Comparison of ENCODE assay signal across 14 mouse cellular contexts in the genomic region with DNA sequence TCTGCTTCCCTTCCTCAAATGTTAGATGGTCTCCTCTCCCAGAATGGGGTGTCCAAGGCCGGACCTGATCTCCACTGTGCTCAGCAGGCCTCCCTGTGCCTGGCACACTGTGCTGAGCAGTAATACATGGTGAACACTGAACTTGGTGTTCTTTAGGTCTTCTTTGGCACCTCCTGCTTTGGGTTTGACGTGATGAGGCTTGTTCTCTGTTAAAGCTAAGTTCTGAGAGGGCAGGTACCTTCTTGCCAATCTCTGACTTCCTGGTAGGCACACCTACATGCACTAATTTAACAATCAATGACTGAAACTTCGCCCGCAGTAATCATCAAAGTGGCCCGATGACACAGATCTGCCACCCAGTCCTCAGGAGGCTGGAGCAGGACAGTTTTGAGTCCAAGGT.
"Had no signal": no experiment of that assay in that cellular context is flagged by ENCODE, and none has a peak within 500 bp of the region (broad histone marks: within the 10 kb centered on the region; RNA-seq: fewer than 3 reads in every experiment).

No protein-coding gene starts in this region.

- H3K4me2 ChIP-seq: midbrain, embryonic 12.5 days had no signal

- DNase-seq: lung, adult 18-20 months; lung, embryonic 14.5 days; lung, postnatal 10 days; lung, postnatal 4 days; right cerebral cortex, postnatal 14 days; thymus, adult 18-20 months; thymus, postnatal 14 days; thymus, postnatal 36 days had no signal

- H3K9me3 ChIP-seq: liver, embryonic 15.5 days; midbrain, embryonic 10.5 days; midbrain, embryonic 12.5 days; midbrain, embryonic 15.5 days; neural tube, embryonic 12.5 days; stomach, embryonic 15.5 days had no signal

- H3K27me3 ChIP-seq: liver, embryonic 15.5 days; midbrain, embryonic 15.5 days; neural tube, embryonic 12.5 days; stomach, embryonic 15.5 days had no signal

- H3K27ac ChIP-seq: liver, embryonic 15.5 days; midbrain, embryonic 10.5 days; midbrain, embryonic 12.5 days; midbrain, embryonic 15.5 days; neural tube, embryonic 12.5 days; stomach, embryonic 15.5 days had no signal

- H3K9ac ChIP-seq: liver, embryonic 15.5 days; lung, embryonic 14.5 days; midbrain, embryonic 12.5 days; midbrain, embryonic 15.5 days; neural tube, embryonic 12.5 days; stomach, embryonic 15.5 days had no signal

- H3K4me1 ChIP-seq: liver, embryonic 15.5 days had no signal

- H3K4me3 ChIP-seq: liver, embryonic 15.5 days; midbrain, embryonic 10.5 days; midbrain, embryonic 12.5 days; midbrain, embryonic 15.5 days; neural tube, embryonic 12.5 days; stomach, embryonic 15.5 days had no signal

- H3K36me3 ChIP-seq: liver, embryonic 15.5 days; midbrain, embryonic 10.5 days; midbrain, embryonic 12.5 days; midbrain, embryonic 15.5 days; neural tube, embryonic 12.5 days; stomach, embryonic 15.5 days had no signal
